Mouse (Mus musculus) liver, embryonic 11.5 days (tissue): Measurements from ENCODE around the gene Crygn. TPM values are rescaled to one million over a fixed set of nuclear protein-coding genes. Genes with fewer than 3 reads are reported as not detected.
A peak's percentile ranks its signal among the peaks of the same experiment; 100 is the strongest.

ENCODE experiments used
- ATAC-seq: fragments of 200-750 bp; cut with Nextera tagmentation; replicated peaks from 2 replicates; pipeline ENCODE4 v1.8.0; 2017; ENCODE audit warnings: moderate number of reproducible peaks, mild to moderate bottlenecking, moderate TSS enrichment, moderate library complexity; ENCODE audit not compliant: low FRiP score
- DNase-seq: peaks from one replicate; pipeline ENCODE4 v3.0.0-alpha.2; 2017; ENCODE audit warnings: low spot score
- H3K27ac ChIP-seq: fragments of 300-500 bp; sonication (generic); 2 replicates; pipeline ENCODE4 v1.5.1; 2014; ENCODE audit warnings: mild to moderate bottlenecking, low read depth, low read length, control low read depth
- H3K27me3 ChIP-seq: fragments of 300-500 bp; sonication (generic); replicated peaks from 2 replicates; pipeline ENCODE4 v1.6.1; 2014; ENCODE audit warnings: low read length, mixed read lengths; ENCODE audit not compliant: control insufficient read depth, insufficient read depth
- H3K36me3 ChIP-seq: fragments of 300-500 bp; sonication (generic); 2 replicates; pipeline ENCODE4 v1.6.1; 2014; ENCODE audit warnings: mild to moderate bottlenecking, low read length, moderate library complexity, mixed read lengths; ENCODE audit not compliant: control insufficient read depth, insufficient read depth
- H3K4me1 ChIP-seq: fragments of 300-500 bp; sonication (generic); replicated peaks from 2 replicates; pipeline ENCODE4 v1.6.1; 2014; ENCODE audit warnings: low read length, mixed read lengths; ENCODE audit not compliant: control insufficient read depth, insufficient read depth
- H3K4me2 ChIP-seq: fragments of 300-500 bp; sonication (generic); 2 replicates; pipeline ENCODE4 v1.6.1; 2014; ENCODE audit warnings: mild to moderate bottlenecking, control low read depth, moderate library complexity
- H3K4me3 ChIP-seq: fragments of 300-500 bp; sonication (generic); 2 replicates; pipeline ENCODE4 v1.5.1; 2014; ENCODE audit warnings: low read depth, low read length, control low read depth
- H3K9ac ChIP-seq: fragments of 300-500 bp; sonication (generic); 2 replicates; pipeline ENCODE4 v1.6.1; 2014; ENCODE audit warnings: low read depth, low read length, control low read depth
- H3K9me3 ChIP-seq: fragments of 300-500 bp; sonication (generic); 2 replicates; pipeline ENCODE4 v1.6.1; 2016; ENCODE audit warnings: low read length, inconsistent platforms, mixed read lengths; ENCODE audit not compliant: control insufficient read depth
- WGBS: fragments of 180-500 bp; shearing (Covaris S2); extraction: QIAGEN DNeasy Blood & Tissue Kit; methylation state at CpG from one replicate; pipeline ENCODE4 v1.1.7; 2014; 5-methylcytosine and 5-hydroxymethylcytosine counted together
- polyA plus RNA-seq: library from polyadenylated mRNA; unstranded; fragments of >200 nt; fragmentation: Nextera tagmentation; extraction: Ambion mirVana; gene quantifications from 2 replicates; pipeline ENCODE4 v1.2.1, GENCODE M21; 2014

Crygn gene
- polyA plus RNA-seq, 1 experiment from 2014 or later = not detected

- 50% methylated on average over 1 of the region's 1 CpGs for WGBS
- ATAC-seq (peak; percentile 56), DNase-seq (no peak)
- peaks cover 11% of the 10 kb centered on the region for H3K4me1 ChIP-seq
- peak overlapping the region; percentile 13; the same call in 1 of the 2 replicates for H3K4me2 ChIP-seq
- H3K27ac ChIP-seq = peak overlapping the region; percentile 50; the same call in 1 of the 2 replicates
- no peaks in the 10 kb centered on the region for H3K27me3 ChIP-seq
- H3K9me3 ChIP-seq = no peaks in the 10 kb centered on the region
- H3K4me3 ChIP-seq = no peak overlapping the region
- H3K36me3 ChIP-seq = no peaks in the 10 kb centered on the region
- no peak overlapping the region for H3K9ac ChIP-seq
Measured at GRCm38 (mm10) chr5:24738517-24738916, 19.3 kb downstream of the Crygn start.

GRCm38 (mm10) chr5:24737595-24737994, 20.2 kb downstream of the Crygn start:
- WGBS = 91% methylated on average over 10 of the region's 10 CpGs
- no peaks in the 10 kb centered on the region for H3K9me3 ChIP-seq

GRCm38 (mm10) chr5:24733771-24734426, 23.9 kb downstream of the Crygn start:
- H3K4me1 ChIP-seq = peaks cover 35% of the 10 kb centered on the region
- ATAC-seq (peak; percentile 80), DNase-seq (no peak)
- H3K9ac ChIP-seq = no peak overlapping the region
- no peak overlapping the region; the same call in 1 of the 2 replicates for H3K27ac ChIP-seq
- no peaks in the 10 kb centered on the region for H3K36me3 ChIP-seq
- peak overlapping the region; percentile 34 for H3K4me2 ChIP-seq
- 32% methylated on average over 7 of the region's 7 CpGs for WGBS
- H3K9me3 ChIP-seq = no peaks in the 10 kb centered on the region
- H3K4me3 ChIP-seq = no peak overlapping the region
- peaks cover 32% of the 10 kb centered on the region for H3K27me3 ChIP-seq

More at GRCm38 (mm10) chr5:24737595-24737994, 20.2 kb downstream of the Crygn start:
- no peaks in the 10 kb centered on the region for H3K27me3 ChIP-seq
- no peak for DNase-seq
- no peak overlapping the region for H3K27ac ChIP-seq
- H3K4me1 ChIP-seq = peaks cover 20% of the 10 kb centered on the region
- ATAC-seq = no peak
- no peak overlapping the region for H3K4me2 ChIP-seq
- H3K9ac ChIP-seq = no peak overlapping the region
- no peak overlapping the region for H3K4me3 ChIP-seq
- no peaks in the 10 kb centered on the region for H3K36me3 ChIP-seq

- no peak overlapping the region for H3K9ac ChIP-seq
- no peaks in the 10 kb centered on the region for H3K9me3 ChIP-seq
- no peaks in the 10 kb centered on the region for H3K36me3 ChIP-seq
- H3K27ac ChIP-seq = peak overlapping the region; percentile 41; the same call in 1 of the 2 replicates
- H3K27me3 ChIP-seq = peaks cover 39% of the 10 kb centered on the region
- whole genome bisulfite sequencing = 18% methylated on average over 8 of the region's 8 CpGs
- H3K4me1 ChIP-seq = peaks cover 32% of the 10 kb centered on the region
- DNase-seq = no peak
- H3K4me3 ChIP-seq = no peak overlapping the region
- H3K4me2 ChIP-seq = peak overlapping the region; percentile 34; the same call in 1 of the 2 replicates
- ATAC-seq = no peak
Measured at GRCm38 (mm10) chr5:24733134-24733533, 24.7 kb downstream of the Crygn start.

GRCm38 (mm10) chr5:24730986-24731385, 26.8 kb downstream of the Crygn start:
- Histone ChIP-seq H3K4me2 (peak overlapping the region; percentile 69), H3K27ac (no peak overlapping the region), H3K9ac (peak overlapping the region; percentile 36; the same call in 1 of the 2 replicates), H3K4me3 (peak overlapping the region; percentile 57), H3K4me1 (peaks cover 32% of the 10 kb centered on the region), H3K27me3 (peaks cover 41% of the 10 kb centered on the region), H3K36me3 (no peaks in the 10 kb centered on the region), H3K9me3 (no peaks in the 10 kb centered on the region)
- ATAC-seq (no peak), DNase-seq (peak; percentile 50)
- WGBS = 2% methylated on average over 15 of the region's 15 CpGs

- Histone ChIP-seq H3K36me3 (no peaks in the 10 kb centered on the region), H3K4me1 (peaks cover 33% of the 10 kb centered on the region), H3K4me2 (peak within 1 kb of the TSS; percentile 69), H3K9me3 (no peaks in the 10 kb centered on the region), H3K27me3 (peaks cover 41% of the 10 kb centered on the region), H3K27ac (no peak within 1 kb of the TSS; the same call in 1 of the 2 replicates), H3K4me3 (peak within 1 kb of the TSS; percentile 57), H3K9ac (peak within 1 kb of the TSS; percentile 47)
- WGBS = under 1% methylated on average over 23 of the region's 23 CpGs
- ATAC-seq (no peak), DNase-seq (peak; percentile 55)
Measured at GRCm38 (mm10) chr5:24730488-24730871, 27.3 kb downstream of the Crygn start, which contains the start of gene Wdr86. Gene Wdr86 (minus strand): TSS chr5:24730727.

GRCm38 (mm10) chr5:24729797-24730487, 27.9 kb downstream of the Crygn start:
- H3K27ac ChIP-seq = no peak overlapping the region; the same call in 1 of the 2 replicates
- peak overlapping the region; percentile 57 for H3K4me3 ChIP-seq
- peaks cover 34% of the 10 kb centered on the region for H3K4me1 ChIP-seq
- peaks cover 41% of the 10 kb centered on the region for H3K27me3 ChIP-seq
- H3K36me3 ChIP-seq = no peaks in the 10 kb centered on the region
- H3K4me2 ChIP-seq = peak overlapping the region; percentile 69
- DNase-seq = peak; percentile 38
- WGBS = 3% methylated on average over 49 of the region's 49 CpGs
- no peak for ATAC-seq
- H3K9me3 ChIP-seq = no peaks in the 10 kb centered on the region
- peak overlapping the region; percentile 47 for H3K9ac ChIP-seq

GRCm38 (mm10) chr5:24726901-24727836, 30.6 kb downstream of the Crygn start:
- H3K27ac ChIP-seq = no peak overlapping the region
- H3K4me2 ChIP-seq = peak overlapping the region; percentile 7; the same call in 1 of the 2 replicates
- no peaks in the 10 kb centered on the region for H3K9me3 ChIP-seq
- WGBS = 57% methylated on average over 12 of the region's 12 CpGs
- DNase-seq (no peak), ATAC-seq (peak; percentile 64)
- H3K4me3 ChIP-seq = no peak overlapping the region
- H3K9ac ChIP-seq = no peak overlapping the region
- peaks cover 41% of the 10 kb centered on the region for H3K27me3 ChIP-seq
- no peaks in the 10 kb centered on the region for H3K36me3 ChIP-seq
- peaks cover 23% of the 10 kb centered on the region for H3K4me1 ChIP-seq
